Mouse (Mus musculus) liver, embryonic 16.5 days (tissue): Measurements from ENCODE around the gene Kcnk3. TPM values are rescaled to one million over a fixed set of nuclear protein-coding genes. Genes with fewer than 3 reads are reported as not detected.

Experiments
- microRNA-seq: library from miRNA; unstranded; fragments of <30 nt; microRNA quantifications from one replicate; pipeline ENCODE4, GENCODE M21; 2016
- polyA plus RNA-seq: library from polyadenylated mRNA; unstranded; fragments of >200 nt; fragmentation: Nextera tagmentation; extraction: Ambion mirVana; gene quantifications from 2 replicates; pipeline ENCODE4 v1.2.1, GENCODE M21; 2015

Kcnk3 gene
- polyA plus RNA-seq, 1 experiment from 2014 or later: 0.47 TPM

Small RNA genes within 50 kb of the gene (microRNA-seq; reads per million reads assigned to microRNA genes)
- gene Mir5625: not detected

Other genes with a start within 250 kb of the Kcnk3 start
- gene Otof, start 126.2 kb upstream of the Kcnk3 start, polyA plus RNA-seq: not detected in 2 replicates
- not detected in 2 replicates for gene 1700001C02Rik, start 122.1 kb upstream of the Kcnk3 start, polyA plus RNA-seq
- not detected in 2 replicates for gene Cib4, start 42.3 kb upstream of the Kcnk3 start, polyA plus RNA-seq
- gene Slc35f6, start 59.8 kb downstream of the Kcnk3 start, polyA plus RNA-seq: 10.5 and 12.6 TPM in 2 replicates
- 160 and 163 TPM in 2 replicates for gene Cenpa, start 78.6 kb downstream of the Kcnk3 start, polyA plus RNA-seq
- gene Dpysl5, start 123.4 kb downstream of the Kcnk3 start, polyA plus RNA-seq: 0.32 and 0.37 TPM in 2 replicates
- 2.0 and 3.3 TPM in 2 replicates for gene Mapre3, start 226.5 kb downstream of the Kcnk3 start, polyA plus RNA-seq